Mouse (Mus musculus) liver, embryonic 15.5 days (tissue): ENCODE measurements around the gene Mrpl23. TPM values are rescaled to one million over a fixed set of nuclear protein-coding genes. Genes with fewer than 3 reads are reported as not detected.

Experiments used
- ATAC-seq: fragments of 200-750 bp; cut with Nextera tagmentation; 2 replicates; pipeline ENCODE4 v1.8.0; 2017; ENCODE audit warnings: moderate number of reproducible peaks, mild to moderate bottlenecking, moderate library complexity; ENCODE audit not compliant: insufficient read depth
- H3K27ac ChIP-seq: fragments of 300-500 bp; sonication (generic); replicated peaks from 2 replicates; pipeline ENCODE4 v1.5.1; 2015; ENCODE audit warnings: mild to moderate bottlenecking, inconsistent platforms
- H3K27me3 ChIP-seq: fragments of 300-500 bp; sonication (generic); 2 replicates; pipeline ENCODE4 v1.6.1; 2015; ENCODE audit warnings: mild to moderate bottlenecking, inconsistent platforms
- H3K36me3 ChIP-seq: fragments of 300-500 bp; sonication (generic); replicated peaks from 2 replicates; pipeline ENCODE4 v1.6.1; 2015; ENCODE audit warnings: moderate library complexity, mild to moderate bottlenecking, inconsistent platforms
- H3K4me1 ChIP-seq: fragments of 300-500 bp; sonication (generic); replicated peaks from 2 replicates; pipeline ENCODE4 v1.6.1; 2015; ENCODE audit warnings: inconsistent platforms
- H3K4me2 ChIP-seq: fragments of 300-500 bp; sonication (generic); 2 replicates; pipeline ENCODE4 v1.6.1; 2015; ENCODE audit warnings: moderate library complexity, mild to moderate bottlenecking, inconsistent platforms
- H3K4me3 ChIP-seq: fragments of 300-500 bp; sonication (generic); replicated peaks from 2 replicates; pipeline ENCODE4 v1.5.1; 2015; ENCODE audit warnings: mild to moderate bottlenecking, inconsistent platforms
- H3K9ac ChIP-seq: fragments of 300-500 bp; sonication (generic); 2 replicates; pipeline ENCODE4 v1.6.1; 2015; ENCODE audit warnings: moderate library complexity, mild to moderate bottlenecking, inconsistent platforms
- H3K9me3 ChIP-seq: fragments of 300-500 bp; sonication (generic); replicated peaks from 2 replicates; pipeline ENCODE4 v1.6.1; 2016; ENCODE audit warnings: inconsistent platforms
- WGBS: fragments of 180-500 bp; shearing (Covaris S2); methylation state at CpG from one replicate; pipeline ENCODE4 v1.1.7; 2015; ENCODE audit warnings: mixed read lengths; ENCODE audit not compliant: insufficient replicate concordance; 5-methylcytosine and 5-hydroxymethylcytosine counted together
- polyA plus RNA-seq: library from polyadenylated mRNA; unstranded; fragments of >200 nt; fragmentation: Nextera tagmentation; extraction: Ambion mirVana; gene quantifications from 2 replicates; pipeline ENCODE4 v1.2.1, GENCODE M21; 2015

Mrpl23 gene
- 9.8 and 11.9 TPM in 2 replicates for polyA plus RNA-seq

DNA sequence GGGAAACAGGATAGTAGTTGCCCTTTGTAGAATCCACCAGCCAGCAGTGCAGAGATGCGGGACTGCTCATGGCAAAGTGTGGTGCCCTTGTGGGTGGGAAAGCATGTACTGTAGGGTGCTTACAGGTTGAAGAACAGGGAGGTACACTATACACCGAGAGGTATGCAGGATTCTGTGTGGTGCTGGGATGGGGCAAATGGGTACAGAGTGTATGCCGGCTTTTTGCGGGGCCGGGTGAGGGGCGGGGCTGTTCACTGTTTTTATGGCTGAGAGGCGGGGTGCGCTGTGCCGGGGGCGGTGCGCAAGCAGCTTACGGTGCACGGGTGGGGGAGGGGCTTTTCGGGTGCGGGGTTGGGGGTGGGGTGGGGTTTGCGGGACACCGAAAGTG is at the start of gene Mrpl23:
Mrpl23 (plus strand) TSS at position 16 of the 388 bp plus-strand sequence.
- ATAC-seq: peak; percentile 47
- 4% methylated on average over 17 of the region's 17 CpGs for WGBS

GRCm38 (mm10) chr7:142483136-142483535 is 49.4 kb upstream of the Mrpl23 start:
- H3K4me2 ChIP-seq: no peak overlapping the region
- H3K9ac ChIP-seq: no peak overlapping the region
- 57% methylated on average over 11 of the region's 11 CpGs for WGBS

More for the DNA sequence above, at the start of gene Mrpl23:
- Histone ChIP-seq H3K9me3 (no peaks in the 10 kb centered on the region), H3K4me3 (peak within 1 kb of the TSS; percentile 82), H3K9ac (peak within 1 kb of the TSS; percentile 80), H3K4me2 (peak within 1 kb of the TSS; percentile 87), H3K27me3 (peaks cover 23% of the 10 kb centered on the region), H3K27ac (peak within 1 kb of the TSS; percentile 89), H3K36me3 (0 out of 2 replicates have a peak, but pooled peaks cover 3% of the 10 kb centered on the region), H3K4me1 (peaks cover 57% of the 10 kb centered on the region)

GRCm38 (mm10) chr7:142484780-142485179 is 47.7 kb upstream of the Mrpl23 start:
- no peak for ATAC-seq
- no peak overlapping the region for H3K27ac ChIP-seq

More at GRCm38 (mm10) chr7:142483136-142483535, 49.4 kb upstream of the Mrpl23 start:
- Histone ChIP-seq H3K9me3 (no peaks in the 10 kb centered on the region), H3K27ac (no peak overlapping the region), H3K36me3 (no peaks in the 10 kb centered on the region), H3K27me3 (0 out of 2 replicates have a peak, but pooled peaks cover 5% of the 10 kb centered on the region), H3K4me1 (peaks cover 17% of the 10 kb centered on the region), H3K4me3 (no peak overlapping the region)
- ATAC-seq: no peak

GRCm38 (mm10) chr7:142486751-142487162 is 45.7 kb upstream of the Mrpl23 start:
- Histone ChIP-seq H3K4me2 (no peak overlapping the region), H3K27me3 (0 out of 2 replicates have a peak, but pooled peaks cover 5% of the 10 kb centered on the region), H3K9ac (no peak overlapping the region), H3K4me1 (peaks cover 4% of the 10 kb centered on the region), H3K27ac (no peak overlapping the region), H3K9me3 (no peaks in the 10 kb centered on the region), H3K4me3 (no peak overlapping the region), H3K36me3 (no peaks in the 10 kb centered on the region)
- no peak for ATAC-seq
- 72% methylated on average over 8 of the region's 8 CpGs for WGBS

More at GRCm38 (mm10) chr7:142484780-142485179, 47.7 kb upstream of the Mrpl23 start:
- WGBS: 45% methylated on average over 12 of the region's 12 CpGs
- H3K9ac ChIP-seq: no peak overlapping the region
- no peaks in the 10 kb centered on the region for H3K36me3 ChIP-seq
- H3K9me3 ChIP-seq: no peaks in the 10 kb centered on the region
- H3K27me3 ChIP-seq: 0 out of 2 replicates have a peak, but pooled peaks cover 5% of the 10 kb centered on the region
- no peak overlapping the region for H3K4me2 ChIP-seq
- peaks cover 17% of the 10 kb centered on the region for H3K4me1 ChIP-seq
- H3K4me3 ChIP-seq: no peak overlapping the region

GRCm38 (mm10) chr7:142487341-142487859 is 45.1 kb upstream of the Mrpl23 start:
- WGBS: 31% methylated on average over 9 of the region's 9 CpGs
- no peak overlapping the region for H3K9ac ChIP-seq
- H3K27me3 ChIP-seq: 0 out of 2 replicates have a peak, but pooled peaks cover under 1% of the 10 kb centered on the region
- no peak for ATAC-seq
- H3K4me1 ChIP-seq: no peaks in the 10 kb centered on the region; the same call in 1 of the 2 replicates
- no peaks in the 10 kb centered on the region for H3K36me3 ChIP-seq
- H3K4me2 ChIP-seq: no peak overlapping the region
- no peak overlapping the region for H3K4me3 ChIP-seq
- H3K9me3 ChIP-seq: no peaks in the 10 kb centered on the region
- no peak overlapping the region for H3K27ac ChIP-seq

GRCm38 (mm10) chr7:142488053-142488452 is 44.4 kb upstream of the Mrpl23 start:
- no peaks in the 10 kb centered on the region for H3K36me3 ChIP-seq
- H3K9ac ChIP-seq: no peak overlapping the region
- 71% methylated on average over 3 of the region's 3 CpGs for WGBS
- ATAC-seq: no peak
- no peaks in the 10 kb centered on the region for H3K9me3 ChIP-seq
- H3K4me2 ChIP-seq: no peak overlapping the region
- no peaks in the 10 kb centered on the region for H3K27me3 ChIP-seq
- no peak overlapping the region for H3K4me3 ChIP-seq
- no peaks in the 10 kb centered on the region; the same call in 1 of the 2 replicates for H3K4me1 ChIP-seq
- no peak overlapping the region for H3K27ac ChIP-seq

DNA sequence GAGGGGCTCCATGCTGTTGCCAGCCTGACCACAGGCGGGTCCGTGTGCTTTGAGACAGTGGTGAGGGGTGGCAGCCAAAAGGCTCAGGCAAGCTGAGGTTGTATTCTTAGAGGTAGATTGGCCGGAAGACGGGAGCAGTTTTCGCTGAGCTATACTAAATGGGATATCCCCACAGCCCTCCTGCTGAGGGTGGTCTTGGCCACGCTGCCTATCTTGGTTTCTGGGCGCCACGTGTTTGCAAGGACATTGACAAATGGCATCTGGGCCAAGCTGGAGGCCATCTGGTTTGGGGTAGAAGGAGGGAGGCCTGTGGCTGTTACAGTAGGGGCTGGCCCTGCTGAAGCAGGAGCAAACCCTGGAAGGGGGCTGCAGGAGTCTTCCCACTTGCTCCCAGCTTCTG is 39.0 kb upstream of the Mrpl23 start:
- no peak overlapping the region for H3K27ac ChIP-seq
- WGBS: 68% methylated on average over 8 of the region's 8 CpGs
- ATAC-seq: no peak
- no peak overlapping the region for H3K9ac ChIP-seq
- no peak overlapping the region for H3K4me3 ChIP-seq
- H3K27me3 ChIP-seq: no peaks in the 10 kb centered on the region
- no peaks in the 10 kb centered on the region for H3K4me1 ChIP-seq
- no peaks in the 10 kb centered on the region for H3K36me3 ChIP-seq
- H3K4me2 ChIP-seq: no peak overlapping the region
- H3K9me3 ChIP-seq: no peaks in the 10 kb centered on the region

- H3K4me1 ChIP-seq: no peaks in the 10 kb centered on the region
- no peak overlapping the region for H3K9ac ChIP-seq
- H3K4me3 ChIP-seq: no peak overlapping the region
- H3K4me2 ChIP-seq: no peak overlapping the region
- no peaks in the 10 kb centered on the region for H3K36me3 ChIP-seq
- WGBS: 44% methylated on average over 3 of the region's 3 CpGs
- no peak for ATAC-seq
- no peak overlapping the region for H3K27ac ChIP-seq
- H3K9me3 ChIP-seq: no peaks in the 10 kb centered on the region
- H3K27me3 ChIP-seq: no peaks in the 10 kb centered on the region
Observed at GRCm38 (mm10) chr7:142496158-142496557, 36.3 kb upstream of the Mrpl23 start.

DNA sequence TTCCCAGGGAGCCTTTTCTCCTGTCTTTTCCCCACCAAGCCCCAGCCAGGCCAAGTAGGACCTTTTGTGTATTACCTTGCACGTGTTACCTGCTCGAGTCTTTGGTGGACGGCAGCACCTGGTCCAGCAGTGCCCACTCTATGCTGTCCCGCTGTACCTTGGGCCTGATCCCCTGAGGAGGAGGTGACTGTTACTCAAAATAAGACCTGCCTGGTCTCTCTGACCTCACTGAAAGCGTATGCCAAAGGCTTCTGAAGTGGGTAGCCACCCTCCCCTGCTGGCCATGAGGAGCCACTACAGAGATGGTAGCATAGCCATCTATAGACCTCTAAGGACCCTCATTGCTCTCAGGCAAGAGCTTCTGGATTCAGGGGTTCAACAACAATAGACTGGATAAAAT is 35.7 kb upstream of the Mrpl23 start:
- WGBS: 55% methylated on average over 5 of the region's 5 CpGs
- ATAC-seq: no peak
- H3K27me3 ChIP-seq: no peaks in the 10 kb centered on the region
- no peak overlapping the region for H3K4me3 ChIP-seq
- no peaks in the 10 kb centered on the region for H3K4me1 ChIP-seq
- H3K27ac ChIP-seq: no peak overlapping the region
- no peak overlapping the region for H3K9ac ChIP-seq
- H3K36me3 ChIP-seq: no peaks in the 10 kb centered on the region
- no peak overlapping the region for H3K4me2 ChIP-seq
- no peaks in the 10 kb centered on the region for H3K9me3 ChIP-seq

GRCm38 (mm10) chr7:142497775-142498174 is 34.7 kb upstream of the Mrpl23 start:
- no peaks in the 10 kb centered on the region for H3K4me1 ChIP-seq
- H3K36me3 ChIP-seq: no peaks in the 10 kb centered on the region
- no peak overlapping the region for H3K27ac ChIP-seq
- no peak overlapping the region for H3K4me3 ChIP-seq
- H3K9ac ChIP-seq: no peak overlapping the region
- H3K4me2 ChIP-seq: no peak overlapping the region
- no peak for ATAC-seq
- 51% methylated on average over 2 of the region's 2 CpGs for WGBS
- no peaks in the 10 kb centered on the region for H3K27me3 ChIP-seq
- no peaks in the 10 kb centered on the region for H3K9me3 ChIP-seq

GRCm38 (mm10) chr7:142498575-142498974 is 33.9 kb upstream of the Mrpl23 start, which contains the start of gene Tnnt3:
TSS of gene Tnnt3 (plus strand) at chr7:142498836.
- 65% methylated on average over 2 of the region's 2 CpGs for WGBS
- no peak within 1 kb of the TSS for H3K9ac ChIP-seq

More at GRCm38 (mm10) chr7:142498575-142498974, 33.9 kb upstream of the Mrpl23 start, which contains the start of gene Tnnt3:
- Histone ChIP-seq H3K27ac (no peak within 1 kb of the TSS), H3K27me3 (no peaks in the 10 kb centered on the region), H3K4me3 (no peak within 1 kb of the TSS), H3K4me1 (no peaks in the 10 kb centered on the region), H3K9me3 (no peaks in the 10 kb centered on the region), H3K4me2 (no peak within 1 kb of the TSS), H3K36me3 (no peaks in the 10 kb centered on the region)
- ATAC-seq: no peak
